Mouse (Mus musculus) CH12.LX (cell line): ENCODE data around the gene Dock10. TPM values are rescaled to one million over a fixed set of nuclear protein-coding genes. Genes with fewer than 3 reads are reported as not detected.

Source experiments
- DNase-seq: peaks from one replicate; pipeline ENCODE4 v3.0.0-alpha.2; 2013; ENCODE audit errors: extremely low read depth
- H3K27ac ChIP-seq: 2 replicates; pipeline ENCODE4 v1.5.1; 2012; ENCODE audit warnings: low read depth, mild to moderate bottlenecking, control low read depth, moderate library complexity; ENCODE audit not compliant: insufficient read depth
- H3K27me3 ChIP-seq: replicated peaks from 2 replicates; pipeline ENCODE3; 2012; ENCODE audit warnings: inconsistent platforms
- H3K36me3 ChIP-seq, 2 experiments: replicated peaks in 1 of 2; 2 replicates each; pipeline versions ENCODE3 to v1.6.1; 2012; ENCODE audit warnings: inconsistent platforms in 1 of 2, low read length in 1 of 2, mild to moderate bottlenecking in 1 of 2, mixed read lengths in 1 of 2, moderate library complexity in 1 of 2; ENCODE audit not compliant: control insufficient read depth in 1 of 2, insufficient read depth in 1 of 2
- H3K4me1 ChIP-seq, 2 experiments: 2 replicates each; pipeline ENCODE4 v1.6.1; 2012; ENCODE audit warnings: inconsistent platforms in 1 of 2, moderate library complexity in 1 of 2; ENCODE audit not compliant: insufficient read depth in 2 of 2, control insufficient read depth in 1 of 2
- H3K4me2 ChIP-seq: 2 replicates; pipeline ENCODE4 v1.6.1; 2012; ENCODE audit warnings: low read depth, mild to moderate bottlenecking, control low read depth; ENCODE audit not compliant: poor library complexity, insufficient read depth, severe bottlenecking
- H3K4me3 ChIP-seq, 3 experiments: fragments of 150-350 bp in 1 of 3; sonication (generic) in 1 of 3; replicated peaks in 1 of 3; 2 replicates each; pipeline versions ENCODE3 to v1.5.1; 2011 to 2012; ENCODE audit warnings: low read depth in 2 of 3, low read length in 2 of 3, mild to moderate bottlenecking in 2 of 3, moderate library complexity in 2 of 3, control low read depth in 1 of 3, improper control_type of control experiment in 1 of 3, inconsistent platforms in 1 of 3, mixed read lengths in 1 of 3; ENCODE audit not compliant: poor library complexity in 1 of 3
- H3K79me2 ChIP-seq: replicated peaks from 2 replicates; pipeline ENCODE4 v1.6.1; 2012; ENCODE audit warnings: mild to moderate bottlenecking, moderate library complexity; ENCODE audit not compliant: control insufficient read depth, poor library complexity, insufficient read depth, severe bottlenecking; ENCODE audit errors: extremely low read depth
- H3K9ac ChIP-seq: 2 replicates; pipeline ENCODE4 v1.6.1; 2012; ENCODE audit warnings: low read depth, mild to moderate bottlenecking, control low read depth, moderate library complexity; ENCODE audit not compliant: insufficient read depth
- H3K9me3 ChIP-seq: replicated peaks from 2 replicates; pipeline ENCODE3; 2012; ENCODE audit warnings: low read length, inconsistent platforms, mixed read lengths
- BHLHE40 ChIP-seq: IDR thresholded peaks from 2 replicates; pipeline ENCODE4 v1.6.1; 2011; ENCODE audit warnings: mild to moderate bottlenecking, low read depth, low read length, improper control_type of control experiment
- CHD1 ChIP-seq: IDR thresholded peaks from 2 replicates; pipeline ENCODE4 v1.6.1; 2012; ENCODE audit warnings: low read depth, low read length, improper control_type of control experiment, inconsistent platforms
- E2F4 ChIP-seq: IDR thresholded peaks from 2 replicates; pipeline ENCODE4 v1.6.1; 2011; ENCODE audit warnings: low read depth, low read length, improper control_type of control experiment; ENCODE audit not compliant: insufficient replicate concordance
- EP300 ChIP-seq: IDR thresholded peaks from 2 replicates; pipeline ENCODE4 v1.6.1; 2011; ENCODE audit warnings: low read length, improper control_type of control experiment
- IRF4 ChIP-seq: IDR thresholded peaks from 2 replicates; pipeline ENCODE4 v1.6.1; 2014; ENCODE audit warnings: low read depth, mild to moderate bottlenecking, inconsistent platforms, low read length, improper control_type of control experiment
- JUND ChIP-seq: conservative IDR thresholded peaks from 2 replicates; pipeline ENCODE4 v1.6.1; 2011; ENCODE audit warnings: low read depth, low read length, improper control_type of control experiment
- NELFE ChIP-seq: IDR thresholded peaks from 2 replicates; pipeline ENCODE4 v1.6.1; 2011; ENCODE audit warnings: low read depth, low read length, improper control_type of control experiment
- PAX5 ChIP-seq: IDR thresholded peaks from 2 replicates; pipeline ENCODE4 v1.6.1; 2012; ENCODE audit warnings: low read length, inconsistent platforms, mixed read lengths
- POLR2AphosphoS2 ChIP-seq: IDR thresholded peaks from 2 replicates; pipeline ENCODE4 v1.6.1; 2011; ENCODE audit warnings: low read depth, low read length, improper control_type of control experiment
- USF2 ChIP-seq: conservative IDR thresholded peaks from 2 replicates; pipeline ENCODE4 v1.6.1; 2011; ENCODE audit warnings: low read depth, low read length, improper control_type of control experiment
- ZNF384 ChIP-seq: IDR thresholded peaks from 2 replicates; pipeline ENCODE4 v1.6.1; 2012; ENCODE audit warnings: low read depth, low read length, improper control_type of control experiment, inconsistent platforms
- dilution Hi-C: fragments of 300-500 bp; cut with MboI; formaldehyde crosslinking; loops from 2 replicates; pipeline ENCODE4 v1.14.3; 2020; ENCODE audit warnings: low sequenced_read_pairs; ENCODE audit not compliant: extremely low pct_unique_long_range_greater_than_20kb, extremely low pct_ligation_motif_present
- in situ Hi-C: fragments of 300-500 bp; cut with MboI; formaldehyde crosslinking; loops from 3 replicates; pipeline ENCODE4 v1.14.3; 2019; ENCODE audit warnings: low sequenced_read_pairs, low pct_ligation_motif_present, low pct_unique_long_range_greater_than_20kb, mixed read lengths
- polyA plus RNA-seq: library from polyadenylated mRNA; unstranded; fragments of >175 nt; gene quantifications from 2 replicates; pipeline ENCODE4 v1.2.1, GENCODE M21; 2012; ENCODE audit warnings: low read depth; ENCODE audit not compliant: insufficient read length
- total RNA-seq, 2 experiments: library from RNA; depleted of rRNA; stranded (reverse); fragments of 300-350 nt in 1 of 2; fragments of >200 nt in 1 of 2; gene quantifications; 2 replicates each; pipeline ENCODE4 v1.2.3; 2012 to 2014

The Dock10 gene
- total and polyA plus RNA-seq, 3 experiments, result 44.7 to 77.2 (median 62.2) TPM

- no peaks in the 10 kb centered on the region for H3K27me3 ChIP-seq
- H3K4me1 ChIP-seq, result peaks cover 5 to 74% of the 10 kb centered on the region in 2 experiments
- 0 out of 2 replicates have a peak, but pooled peaks cover 6% of the 10 kb centered on the region for H3K79me2 ChIP-seq
- dilution Hi-C loops, result no loop called here
- H3K36me3 ChIP-seq, result peaks cover 0 to 34% of the 10 kb centered on the region in 2 experiments
- H3K4me2 ChIP-seq, result no peak overlapping the region; the same call in 1 of the 2 replicates
- in situ Hi-C loops, result loop anchor here (10.0 kb wide), 1 partner anchor 53 kb away; no protein-coding TSS in a partner anchor
- no peaks in the 10 kb centered on the region for H3K9me3 ChIP-seq
- 0 out of 2 replicates have a peak, but pooled peaks have one; percentile 10 for TF ChIP-seq ZNF384
- TF ChIP-seq POLR2AphosphoS2, result no peak
- H3K27ac ChIP-seq, result 0 out of 2 replicates have a peak overlapping the region, but pooled peaks have one; percentile 30
- H3K4me3 ChIP-seq, result no peak overlapping the region
- H3K9ac ChIP-seq, result no peak overlapping the region
- peak; percentile 44 for DNase-seq
These were observed 86.6 kb downstream of the Dock10 start for GRCm38 (mm10) chr1:80671730-80672129.

- peak overlapping the region; percentile 31 for H3K4me2 ChIP-seq
- H3K79me2 ChIP-seq, result 0 out of 2 replicates have a peak, but pooled peaks cover 6% of the 10 kb centered on the region
- dilution Hi-C loops (no loop called here), in situ Hi-C loops (loop anchor here (10.0 kb wide), 1 partner anchor 54 kb away; no protein-coding TSS in a partner anchor)
- peak; percentile 26 for DNase-seq
- H3K4me1 ChIP-seq, result peaks cover 5 to 74% of the 10 kb centered on the region in 2 experiments
- H3K27ac ChIP-seq, result peak overlapping the region; percentile 46
- 0 out of 2 replicates have a peak overlapping the region, but pooled peaks have one; percentile 70 for H3K9ac ChIP-seq
- TF ChIP-seq EP300, result peak; percentile 47; the same call in 1 of the 2 replicates
- peak; percentile 74 for TF ChIP-seq BHLHE40
- TF ChIP-seq NELFE, result no peak
- no peak for TF ChIP-seq USF2
- H3K27me3 ChIP-seq, result no peaks in the 10 kb centered on the region
- H3K4me3 ChIP-seq, result no peak overlapping the region
- no peaks in the 10 kb centered on the region for H3K9me3 ChIP-seq
- H3K36me3 ChIP-seq, result peaks cover 0 to 34% of the 10 kb centered on the region in 2 experiments
These were observed 87.3 kb downstream of the Dock10 start for GRCm38 (mm10) chr1:80671056-80671455.

- in situ Hi-C loops (loop anchor here (10.0 kb wide), 1 partner anchor 54 kb away; no protein-coding TSS in a partner anchor), dilution Hi-C loops (no loop called here)
- peak; percentile 56 for DNase-seq
- H3K9ac ChIP-seq, result peak overlapping the region; percentile 70
- peak; percentile 50 for TF ChIP-seq ZNF384
- peak; percentile 66 for TF ChIP-seq IRF4
- TF ChIP-seq CHD1, result 0 out of 2 replicates have a peak, but pooled peaks have one; percentile 39
- TF ChIP-seq PAX5, result no peak
- TF ChIP-seq E2F4, result no peak
- TF ChIP-seq POLR2AphosphoS2, result no peak
- TF ChIP-seq EP300, result peak; percentile 10; the same call in 1 of the 2 replicates
- 0 out of 2 replicates have a peak, but pooled peaks have one; percentile 29 for TF ChIP-seq JUND
- H3K36me3 ChIP-seq, result peaks cover 0 to 32% of the 10 kb centered on the region in 2 experiments
- H3K79me2 ChIP-seq, result 0 out of 2 replicates have a peak, but pooled peaks cover 6% of the 10 kb centered on the region
- no peaks in the 10 kb centered on the region for H3K27me3 ChIP-seq
- H3K4me1 ChIP-seq, result peaks cover 5 to 78% of the 10 kb centered on the region in 2 experiments
- H3K4me3 ChIP-seq, result no peak overlapping the region
- H3K9me3 ChIP-seq, result no peaks in the 10 kb centered on the region
- peak overlapping the region; percentile 31 for H3K4me2 ChIP-seq
- H3K27ac ChIP-seq, result peak overlapping the region; percentile 38; the same call in 1 of the 2 replicates
These were observed 87.9 kb downstream of the Dock10 start for GRCm38 (mm10) chr1:80670387-80670786.
